Mouse (Mus musculus) C2C12 (cell line): ENCODE results near the gene R3hdml. TPM values are rescaled to one million over a fixed set of nuclear protein-coding genes. Genes with fewer than 3 reads are reported as not detected.

Experiments used
- H3K27me3 ChIP-seq: one replicate; pipeline ENCODE4 v1.6.1; 2011; ENCODE audit not compliant: control insufficient read depth, insufficient read depth, insufficient read length
- H3K36me3 ChIP-seq: one replicate; pipeline ENCODE4 v1.6.1; 2011; ENCODE audit not compliant: control insufficient read depth, insufficient read depth
- H3K4me3 ChIP-seq: one replicate; pipeline ENCODE4 v1.5.1; 2011; ENCODE audit warnings: mild to moderate bottlenecking, control low read depth; ENCODE audit not compliant: poor library complexity, insufficient read depth, severe bottlenecking
- H3K79me2 ChIP-seq: one replicate; pipeline ENCODE4 v1.6.1; 2011; ENCODE audit not compliant: control insufficient read depth, insufficient read depth
- H3K79me3 ChIP-seq: one replicate; pipeline ENCODE4 v1.6.1; 2011; ENCODE audit warnings: low read depth, control low read depth
- H3ac ChIP-seq: one replicate; pipeline ENCODE3; 2011; ENCODE audit warnings: low read depth; ENCODE audit not compliant: control insufficient read depth, insufficient read length
- CEBPB ChIP-seq: IDR thresholded peaks from one replicate; pipeline ENCODE4 v1.6.1; 2011; ENCODE audit warnings: low read depth, mild to moderate bottlenecking, control low read depth, moderate library complexity
- CTCF ChIP-seq: IDR thresholded peaks from one replicate; pipeline ENCODE4 v1.5.1; 2011; ENCODE audit not compliant: control insufficient read depth, insufficient read depth, insufficient read length
- FOSL1 ChIP-seq: IDR thresholded peaks from one replicate; pipeline ENCODE4 v1.8.0; 2011; ENCODE audit warnings: mild to moderate bottlenecking, low read length; ENCODE audit not compliant: poor library complexity, insufficient read depth, severe bottlenecking
- MAX ChIP-seq: IDR thresholded peaks from one replicate; pipeline ENCODE4 v1.6.1; 2011; ENCODE audit warnings: mild to moderate bottlenecking, control low read depth
- MYOD1 ChIP-seq: IDR thresholded peaks from one replicate; pipeline ENCODE4 v1.6.1; 2011; ENCODE audit warnings: low read depth; ENCODE audit not compliant: control insufficient read depth, insufficient read length
- MYOG ChIP-seq: IDR thresholded peaks from one replicate; pipeline ENCODE4 v1.6.1; 2011; ENCODE audit not compliant: control insufficient read depth, insufficient read length; ENCODE audit errors: extremely low read depth
- USF1 ChIP-seq: IDR thresholded peaks from one replicate; pipeline ENCODE4 v1.6.1; 2011; ENCODE audit warnings: low read depth, mild to moderate bottlenecking, control low read depth, moderate library complexity
- polyA plus RNA-seq: library from polyadenylated mRNA; unstranded; fragments of >200 nt; fragmentation: generic; extraction: Trizol; gene quantifications from one replicate; pipeline ENCODE4 v1.2.1, GENCODE M21; 2012; ENCODE audit warnings: missing spikeins

R3hdml gene
- polyA plus RNA-seq, 1 experiment = 0.32 TPM

DNA sequence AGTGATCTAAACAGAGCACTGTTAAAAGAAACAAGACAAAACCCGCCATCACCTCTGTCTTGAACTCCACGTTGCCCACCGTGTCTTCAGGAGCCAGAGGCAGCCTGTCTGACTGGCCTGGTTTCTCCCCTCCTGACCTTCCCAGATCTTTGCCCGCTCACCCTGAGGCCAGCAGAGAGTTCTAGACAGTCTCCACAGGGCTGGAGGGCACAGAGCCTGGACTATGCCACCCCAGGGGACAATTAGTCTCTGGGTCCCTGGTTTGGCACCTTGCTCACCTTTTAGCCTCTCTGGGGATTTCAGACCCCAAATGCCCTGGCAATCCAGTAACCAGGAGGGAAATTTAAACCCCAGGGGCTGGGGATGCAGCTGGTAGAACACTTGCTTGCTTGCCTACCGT lies 45.3 kb downstream of the R3hdml start:
- Histone ChIP-seq H3K27me3 (peaks cover 65% of the 10 kb centered on the region), H3K36me3 (no peaks in the 10 kb centered on the region), H3K79me2 (no peaks in the 10 kb centered on the region), H3ac (no peak overlapping the region), H3K79me3 (no peaks in the 10 kb centered on the region), H3K4me3 (no peak overlapping the region)
- TF ChIP-seq CEBPB (no peak), MYOG (no peak), CTCF (no peak), MYOD1 (no peak), MAX (no peak), FOSL1 (no peak), USF1 (no peak)

DNA sequence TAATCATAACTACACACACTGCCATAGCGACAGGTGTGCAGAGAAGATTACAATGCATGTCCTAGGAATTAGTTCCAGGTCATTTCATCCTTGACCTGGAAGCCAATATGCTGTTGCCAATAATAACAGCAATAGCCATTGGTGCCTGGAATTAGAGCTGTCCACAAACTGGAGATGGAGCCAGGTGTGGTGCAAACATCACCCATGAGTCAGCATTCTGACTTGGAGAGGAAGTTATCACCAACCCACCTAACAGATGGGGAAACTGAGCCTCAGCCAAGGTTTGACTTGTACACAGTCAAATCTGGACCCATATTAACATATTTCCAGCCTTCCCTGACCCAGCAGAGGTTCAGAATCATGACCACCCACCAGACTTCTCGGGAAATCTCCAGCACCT lies 46.3 kb downstream of the R3hdml start:
- TF ChIP-seq CEBPB (no peak), MYOD1 (no peak)
- H3K79me2 ChIP-seq = no peaks in the 10 kb centered on the region
- H3K4me3 ChIP-seq = no peak overlapping the region
- H3ac ChIP-seq = no peak overlapping the region
- no peaks in the 10 kb centered on the region for H3K79me3 ChIP-seq
- H3K27me3 ChIP-seq = peaks cover 71% of the 10 kb centered on the region
- no peaks in the 10 kb centered on the region for H3K36me3 ChIP-seq

DNA sequence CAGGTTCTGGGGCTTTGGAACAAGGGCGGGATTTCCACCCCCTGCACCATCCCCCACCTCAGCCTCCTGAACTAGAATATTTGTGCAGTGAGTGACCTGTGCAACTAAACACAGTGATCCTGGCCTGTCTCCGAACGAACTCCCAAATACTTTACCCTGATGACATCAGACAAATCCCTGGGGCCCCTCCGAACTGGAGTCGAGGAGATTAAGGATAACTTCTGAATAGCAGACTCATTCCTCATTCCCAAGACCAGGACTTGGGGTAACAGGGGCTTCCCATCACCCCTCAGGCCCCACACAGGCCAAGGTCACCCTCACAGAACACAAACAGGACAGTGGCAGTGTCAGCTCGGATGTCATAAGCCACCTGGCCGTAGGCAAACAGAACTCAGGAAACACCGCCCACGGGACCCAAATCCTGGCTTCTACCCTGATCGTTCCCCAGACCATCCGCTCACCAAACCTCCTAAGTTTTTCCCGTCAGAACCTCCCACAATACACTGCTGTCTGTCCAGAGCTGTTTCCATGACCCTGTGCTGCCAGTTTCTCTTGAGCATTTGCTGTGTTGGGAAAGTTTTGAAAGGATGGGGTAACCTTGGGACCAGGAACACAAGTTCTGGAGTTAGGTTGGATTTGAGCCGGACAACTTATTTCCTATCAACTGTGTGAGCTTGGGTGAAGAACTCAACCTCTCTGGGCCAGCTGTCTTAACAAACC lies 47.4 kb downstream of the R3hdml start:
- no peaks in the 10 kb centered on the region for H3K79me3 ChIP-seq
- H3K79me2 ChIP-seq = no peaks in the 10 kb centered on the region
- peaks cover 77% of the 10 kb centered on the region for H3K27me3 ChIP-seq
- TF ChIP-seq MYOG (no peak), MYOD1 (no peak), FOSL1 (no peak), CTCF (no peak), CEBPB (no peak), USF1 (no peak)
- no peaks in the 10 kb centered on the region for H3K36me3 ChIP-seq
- H3K4me3 ChIP-seq = no peak overlapping the region
- no peak overlapping the region for H3ac ChIP-seq

DNA sequence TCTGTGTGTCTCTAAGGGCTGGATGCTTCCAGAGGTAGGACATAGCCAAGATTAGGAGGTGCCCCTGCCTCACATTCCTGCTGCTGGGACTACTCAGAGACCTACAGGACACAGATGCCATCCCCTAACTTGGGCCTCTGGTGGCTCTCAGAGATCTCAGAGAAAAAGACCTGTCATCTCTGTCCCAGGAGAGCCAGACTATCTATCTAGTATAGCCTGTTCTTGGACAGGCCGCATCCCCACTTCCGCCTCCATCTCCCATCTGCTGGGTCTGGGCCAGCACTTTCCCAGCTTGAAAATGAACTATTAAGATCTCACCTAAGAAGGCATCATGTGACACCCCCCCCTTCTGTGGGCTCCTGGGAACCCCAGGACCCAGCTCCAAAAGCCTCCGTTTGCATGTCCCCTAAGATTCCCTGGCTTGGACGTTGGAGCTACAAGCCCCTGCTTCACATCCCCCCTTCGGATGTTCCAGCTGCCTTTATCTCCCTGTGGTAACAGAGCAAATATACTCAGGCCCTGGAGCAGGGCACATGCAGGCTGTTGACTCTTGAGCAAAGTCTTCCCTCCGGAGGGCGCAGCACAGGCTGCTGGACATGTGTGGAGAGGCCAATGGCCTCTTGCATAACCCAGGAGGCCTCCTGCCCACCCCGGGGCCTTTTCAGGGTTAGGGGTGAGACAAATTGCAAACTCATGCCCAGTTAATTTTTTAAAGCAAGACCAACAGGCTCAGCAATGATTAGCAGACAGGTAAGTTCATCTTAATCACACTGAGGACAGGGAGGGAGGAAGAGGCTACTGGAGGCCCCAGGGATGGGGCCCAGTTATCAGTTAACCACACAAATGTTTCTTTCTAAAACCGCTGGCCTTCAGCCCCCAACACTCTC lies 48.4 kb downstream of the R3hdml start:
- TF ChIP-seq FOSL1 (no peak), MYOD1 (no peak), MYOG (no peak), CTCF (no peak), MAX (no peak), USF1 (no peak)
- Histone ChIP-seq H3K27me3 (peaks cover 78% of the 10 kb centered on the region), H3ac (no peak overlapping the region), H3K4me3 (no peak overlapping the region), H3K79me3 (no peaks in the 10 kb centered on the region), H3K79me2 (no peaks in the 10 kb centered on the region), H3K36me3 (no peaks in the 10 kb centered on the region)

DNA sequence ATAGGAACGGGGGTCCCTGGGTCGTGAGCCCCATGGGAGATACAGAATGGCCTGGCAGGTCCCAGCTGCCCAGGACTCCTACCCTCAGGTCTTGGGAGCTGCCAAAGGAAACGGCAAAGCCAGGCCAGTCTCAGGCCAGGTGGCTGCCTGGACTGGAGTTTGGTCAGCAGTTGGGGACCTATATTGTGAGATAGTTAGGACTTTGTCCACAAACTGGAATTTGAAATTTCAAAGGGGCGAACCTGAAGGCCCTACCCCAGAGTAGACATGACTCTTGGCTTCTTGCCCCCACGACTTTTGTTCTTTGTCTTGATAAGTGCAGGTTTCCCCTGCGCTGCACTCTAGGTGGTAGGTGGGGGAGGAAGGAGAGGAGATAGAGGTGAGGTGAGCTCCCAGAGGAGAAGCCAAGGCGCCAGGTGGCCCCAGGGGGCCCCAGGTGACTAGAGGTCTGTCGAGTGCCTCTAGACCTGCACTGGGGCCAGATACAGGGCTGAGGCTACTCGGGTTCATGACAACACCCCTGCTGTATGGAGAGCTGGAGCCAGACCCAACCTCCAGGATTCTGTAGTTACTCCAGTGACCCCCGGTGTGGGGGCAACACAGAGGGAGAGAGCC lies 49.6 kb downstream of the R3hdml start:
- Histone ChIP-seq H3K4me3 (no peak overlapping the region), H3ac (no peak overlapping the region), H3K79me3 (no peaks in the 10 kb centered on the region), H3K79me2 (no peaks in the 10 kb centered on the region), H3K27me3 (peaks cover 75% of the 10 kb centered on the region), H3K36me3 (no peaks in the 10 kb centered on the region)
- TF ChIP-seq MYOG (no peak), MYOD1 (no peak), CEBPB (no peak), MAX (no peak), FOSL1 (no peak), CTCF (no peak), USF1 (no peak)
